Mouse (Mus musculus): Measurements from ENCODE around the gene Mcm3ap.
A peak's percentile ranks its signal among the peaks of the same experiment; 100 is the strongest.

The Mcm3ap gene

GRCm38 (mm10) chr10:76468203-76469162, at the start of gene Mcm3ap, which contains the start of gene Ybey:
TSS of gene Mcm3ap (plus strand) at chr10:76468927.
TSS of gene Ybey (minus strand) at chr10:76469114.
- peak; percentile 88 to 94 for DNase-seq

- no peak for DNase-seq
Observed at GRCm38 (mm10) chr10:76425674-76426073, 43.1 kb upstream of the Mcm3ap start.

- no peak for DNase-seq
Observed at GRCm38 (mm10) chr10:76433925-76434324, 34.8 kb upstream of the Mcm3ap start.

- no peak for DNase-seq
Observed at GRCm38 (mm10) chr10:76439107-76439890, 29.4 kb upstream of the Mcm3ap start.

- no peak for DNase-seq
Observed at GRCm38 (mm10) chr10:76440281-76440680, 28.4 kb upstream of the Mcm3ap start, which contains the start of gene AC141477.1. TSS of gene AC141477.1 (minus strand) at chr10:76440444.

GRCm38 (mm10) chr10:76442178-76443088, 26.3 kb upstream of the Mcm3ap start, which contains the start of gene Pcnt:
TSS of gene Pcnt (minus strand) at chr10:76442786.
- peak; percentile 97 to 98 for DNase-seq

GRCm38 (mm10) chr10:76445996-76446681, 22.6 kb upstream of the Mcm3ap start:
- peak; percentile 36 to 40 for DNase-seq

- DNase-seq = no peak
Observed at GRCm38 (mm10) chr10:76447406-76448229, 21.1 kb upstream of the Mcm3ap start.

- no peak for DNase-seq
Observed at GRCm38 (mm10) chr10:76448851-76449250, 19.9 kb upstream of the Mcm3ap start, which contains the start of gene 2610028H24Rik. TSS of gene 2610028H24Rik (plus strand) at chr10:76449081.

GRCm38 (mm10) chr10:76455289-76455688, 13.4 kb upstream of the Mcm3ap start:
- peak; percentile 74 to 75 for DNase-seq

GRCm38 (mm10) chr10:76461255-76461654, 7.5 kb upstream of the Mcm3ap start:
- DNase-seq = no peak

GRCm38 (mm10) chr10:76462312-76462711, 6.4 kb upstream of the Mcm3ap start:
- no peak for DNase-seq

GRCm38 (mm10) chr10:76462721-76463120, 6.0 kb upstream of the Mcm3ap start:
- DNase-seq = no peak

- DNase-seq = no peak
Observed at GRCm38 (mm10) chr10:76473759-76474158, 5.0 kb downstream of the Mcm3ap start.

GRCm38 (mm10) chr10:76480851-76481250, 12.1 kb downstream of the Mcm3ap start:
- DNase-seq = no peak

- no peak for DNase-seq
Observed at GRCm38 (mm10) chr10:76481480-76481879, 12.8 kb downstream of the Mcm3ap start.

- no peak for DNase-seq
Observed at GRCm38 (mm10) chr10:76486302-76486701, 17.6 kb downstream of the Mcm3ap start.

- DNase-seq = no peak
Observed at GRCm38 (mm10) chr10:76488265-76488664, 19.5 kb downstream of the Mcm3ap start.

- no peak for DNase-seq
Observed at GRCm38 (mm10) chr10:76489205-76489604, 20.5 kb downstream of the Mcm3ap start.

- DNase-seq = no peak
Observed at GRCm38 (mm10) chr10:76493527-76493926, 24.8 kb downstream of the Mcm3ap start.

GRCm38 (mm10) chr10:76495501-76495900, 26.8 kb downstream of the Mcm3ap start:
- DNase-seq = no peak
